Mouse (Mus musculus) E14TG2a.4 (cell line): ENCODE data around the gene Bsn.

ENCODE experiments used
- CTCF ChIP-seq: conservative IDR thresholded peaks from 2 replicates; pipeline ENCODE4 v1.5.1; 2014; ENCODE audit warnings: low read length
- NANOG ChIP-seq: IDR thresholded peaks from 2 replicates; pipeline ENCODE4 v1.6.1; 2014; ENCODE audit warnings: borderline replicate concordance, low read length, mixed read lengths
- POU5F1 ChIP-seq: IDR thresholded peaks from 2 replicates; pipeline ENCODE4 v1.6.1; 2014; ENCODE audit warnings: low read length, borderline replicate concordance

- TF ChIP-seq CTCF (no peak), POU5F1 (no peak), NANOG (no peak)
Observed at GRCm38 (mm10) chr9:108125731-108126130, 64.5 kb downstream of the Bsn start.
